Mouse (Mus musculus): ENCODE results near the gene Proz.

Proz gene

GRCm38 (mm10) chr8:13075044-13075443 is 14.3 kb downstream of the Proz start:
- no peak for TF ChIP-seq GATA4 (IDR thresholded peaks at IDR 0.05; ENCODE audit: insufficient replicate concordance, low read length)

- no peak for TF ChIP-seq GATA4 (IDR thresholded peaks at IDR 0.05; ENCODE audit: insufficient replicate concordance, low read length)
Measured at GRCm38 (mm10) chr8:13077542-13077941, 16.8 kb downstream of the Proz start.

- TF ChIP-seq GATA4 (IDR thresholded peaks at IDR 0.05; ENCODE audit: insufficient replicate concordance, low read length): no peak
Measured at GRCm38 (mm10) chr8:13104691-13105086, 44.0 kb downstream of the Proz start.

- no peak; the same call in 1 of the 2 replicates for TF ChIP-seq GATA4 (IDR thresholded peaks at IDR 0.05; ENCODE audit: insufficient replicate concordance, low read length)
Measured at GRCm38 (mm10) chr8:13105087-13105881, 44.6 kb downstream of the Proz start, which contains the start of the genes Pcid2 and Cul4a. Gene Pcid2, minus strand, starts transcription at chr8:13105459. Gene Cul4a, plus strand, starts transcription at chr8:13105621.

- no peak for TF ChIP-seq GATA4 (IDR thresholded peaks at IDR 0.05; ENCODE audit: insufficient replicate concordance, low read length)
Measured at GRCm38 (mm10) chr8:13105908-13106551, 45.3 kb downstream of the Proz start.

GRCm38 (mm10) chr8:13107990-13108638 is 47.4 kb downstream of the Proz start:
- no peak for TF ChIP-seq GATA4 (IDR thresholded peaks at IDR 0.05; ENCODE audit: insufficient replicate concordance, low read length)

GRCm38 (mm10) chr8:13108967-13109366 is 48.3 kb downstream of the Proz start:
- no peak for TF ChIP-seq GATA4 (IDR thresholded peaks at IDR 0.05; ENCODE audit: insufficient replicate concordance, low read length)

- no peak for TF ChIP-seq GATA4 (IDR thresholded peaks at IDR 0.05; ENCODE audit: insufficient replicate concordance, low read length)
Measured at GRCm38 (mm10) chr8:13109416-13109960, 48.8 kb downstream of the Proz start.

- no peak for TF ChIP-seq GATA4 (IDR thresholded peaks at IDR 0.05; ENCODE audit: insufficient replicate concordance, low read length)
Measured at GRCm38 (mm10) chr8:13111917-13112316, 51.2 kb downstream of the Proz start.

GRCm38 (mm10) chr8:13113232-13113631 is 52.5 kb downstream of the Proz start:
- TF ChIP-seq GATA4 (IDR thresholded peaks at IDR 0.05; ENCODE audit: insufficient replicate concordance, low read length): no peak

GRCm38 (mm10) chr8:13117096-13117495 is 56.4 kb downstream of the Proz start:
- no peak for TF ChIP-seq GATA4 (IDR thresholded peaks at IDR 0.05; ENCODE audit: insufficient replicate concordance, low read length)

- no peak for TF ChIP-seq GATA4 (IDR thresholded peaks at IDR 0.05; ENCODE audit: insufficient replicate concordance, low read length)
Measured at GRCm38 (mm10) chr8:13118516-13118915, 57.8 kb downstream of the Proz start.

GRCm38 (mm10) chr8:13120882-13121665 is 60.4 kb downstream of the Proz start:
- no peak for TF ChIP-seq GATA4 (IDR thresholded peaks at IDR 0.05; ENCODE audit: insufficient replicate concordance, low read length)

- no peak for TF ChIP-seq GATA4 (IDR thresholded peaks at IDR 0.05; ENCODE audit: insufficient replicate concordance, low read length)
Measured at GRCm38 (mm10) chr8:13122887-13123421, 62.2 kb downstream of the Proz start.
